Mouse (Mus musculus): Measurements from ENCODE around the gene Olfr679.

DNA sequence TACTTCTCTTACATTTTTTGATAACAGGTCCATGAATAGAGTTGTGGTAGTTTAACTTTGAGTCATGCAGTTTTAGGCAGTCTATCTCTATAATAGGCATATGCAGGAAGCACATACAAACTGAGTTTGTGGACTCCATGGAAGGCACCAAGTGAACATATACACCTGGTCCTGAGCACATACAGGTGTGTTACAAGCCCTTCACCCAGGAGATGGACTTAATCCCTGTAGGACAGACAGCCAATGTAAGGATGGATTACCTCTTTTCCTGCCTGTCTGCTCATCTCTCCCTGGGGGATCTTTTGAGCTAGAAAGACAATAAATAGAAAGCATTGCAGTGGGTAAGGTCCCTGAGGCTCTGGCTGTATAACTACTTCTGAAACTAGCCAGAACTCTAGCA, 35.5 kb downstream of the Olfr679 start, which contains the start of gene Olfr681:
- TF ChIP-seq CTCF (IDR thresholded peaks at IDR 0.05; ENCODE audit: insufficient read depth, low read length) (no peak), POLR2A (IDR thresholded peaks at IDR 0.05; ENCODE audit: borderline replicate concordance, extremely low read depth, low read depth, low read length) (no peak)

Data from lung, adult 2 months (tissue).